Mouse (Mus musculus): ENCODE data around the gene Crybg3. TPM values are rescaled to one million over a fixed set of nuclear protein-coding genes. Genes with fewer than 3 reads are reported as not detected.

The Crybg3 gene
- total and polyA plus RNA-seq, 3 experiments = 2.7 to 5.0 (median 2.8) TPM

GRCm38 (mm10) chr16:59598997-59599396 lies 1.8 kb downstream of the Crybg3 start:
- Histone ChIP-seq H3K4me1 (ENCODE audit: control insufficient read depth in 1 of 2, insufficient read depth in 2 of 2) (peaks cover 1 to 6% of the 10 kb centered on the region in 2 experiments), H3K9me3 (replicated peaks; ENCODE audit: low read length) (peaks cover 9% of the 10 kb centered on the region), H3K4me2 (ENCODE audit: insufficient read depth, low read depth, poor library complexity, severe bottlenecking) (no peak overlapping the region), H3K27ac (ENCODE audit: insufficient read depth, low read depth) (no peak overlapping the region), H3K27me3 (replicated peaks) (no peaks in the 10 kb centered on the region), H3K9ac (ENCODE audit: insufficient read depth, low read depth) (no peak overlapping the region), H3K36me3 (replicated peaks in 1 of 2; ENCODE audit: control insufficient read depth in 1 of 2, insufficient read depth in 1 of 2, low read length in 1 of 2) (no peaks in the 10 kb centered on the region), H3K79me2 (replicated peaks; ENCODE audit: control insufficient read depth, extremely low read depth, insufficient read depth, poor library complexity, severe bottlenecking) (no peaks in the 10 kb centered on the region), H3K4me3 (replicated peaks in 1 of 3; ENCODE audit: low read depth in 2 of 3, low read length in 2 of 3, poor library complexity in 1 of 3) (no peak overlapping the region)
- DNase-seq (ENCODE audit: extremely low read depth) = no peak
- dilution Hi-C loops (cut with MboI; ENCODE audit: extremely low pct_ligation_motif_present, extremely low pct_unique_long_range_greater_than_20kb, low sequenced_read_pairs) (no loop called here), in situ Hi-C loops (cut with MboI; ENCODE audit: low pct_ligation_motif_present, low pct_unique_long_range_greater_than_20kb, low sequenced_read_pairs) (no loop called here)
- TF ChIP-seq UBTF (IDR thresholded peaks at IDR 0.05; ENCODE audit: low read depth, low read length) (no peak), TCF12 (IDR thresholded peaks at IDR 0.05; ENCODE audit: low read depth, low read length) (no peak), NRF1 (IDR thresholded peaks at IDR 0.05; ENCODE audit: low read depth, low read length) (no peak), USF2 (conservative IDR thresholded peaks at IDR 0.05; ENCODE audit: low read depth, low read length) (no peak), EP300 (IDR thresholded peaks at IDR 0.05; ENCODE audit: low read length) (no peak), USF1 (IDR thresholded peaks at IDR 0.05; ENCODE audit: low read depth, low read length) (no peak), SIN3A (IDR thresholded peaks at IDR 0.05; ENCODE audit: low read length) (no peak), MYC (IDR thresholded peaks at IDR 0.05; ENCODE audit: low read depth, low read length) (no peak), GABPA (IDR thresholded peaks at IDR 0.05; ENCODE audit: insufficient replicate concordance, low read depth, low read length) (no peak)

DNA sequence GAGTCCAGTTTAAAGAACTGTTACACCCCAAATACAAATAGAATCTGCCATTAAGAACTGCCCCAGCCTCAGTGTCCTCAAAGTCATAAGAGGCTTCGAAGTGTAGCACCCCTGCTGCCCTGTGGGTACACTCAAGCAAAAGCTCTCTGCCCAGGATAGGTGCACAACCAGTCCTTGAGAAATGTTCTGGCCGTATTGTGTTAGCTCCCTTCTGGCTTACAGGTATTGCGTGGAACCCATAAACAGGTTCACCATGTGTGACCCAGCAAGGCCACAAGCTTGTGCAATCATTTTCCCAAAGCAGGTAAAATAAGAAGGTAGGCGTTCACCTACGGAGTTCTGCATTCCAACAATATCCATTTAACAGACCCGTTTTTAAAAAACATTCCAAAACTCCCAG lies 3.5 kb downstream of the Crybg3 start:
- Histone ChIP-seq H3K27ac (ENCODE audit: insufficient read depth, low read depth) (no peak overlapping the region), H3K27me3 (replicated peaks) (no peaks in the 10 kb centered on the region), H3K4me1 (ENCODE audit: control insufficient read depth in 1 of 2, insufficient read depth in 2 of 2) (peaks cover 0 to 4% of the 10 kb centered on the region in 2 experiments; a peak in 1 of 4 replicates), H3K9ac (ENCODE audit: insufficient read depth, low read depth) (no peak overlapping the region), H3K4me2 (ENCODE audit: insufficient read depth, low read depth, poor library complexity, severe bottlenecking) (no peak overlapping the region), H3K4me3 (replicated peaks in 1 of 3; ENCODE audit: low read depth in 2 of 3, low read length in 2 of 3, poor library complexity in 1 of 3) (no peak overlapping the region), H3K36me3 (replicated peaks in 1 of 2; ENCODE audit: control insufficient read depth in 1 of 2, insufficient read depth in 1 of 2, low read length in 1 of 2) (no peaks in the 10 kb centered on the region), H3K9me3 (replicated peaks; ENCODE audit: low read length) (peaks cover 13% of the 10 kb centered on the region), H3K79me2 (replicated peaks; ENCODE audit: control insufficient read depth, extremely low read depth, insufficient read depth, poor library complexity, severe bottlenecking) (no peaks in the 10 kb centered on the region)
- dilution Hi-C loops (cut with MboI; ENCODE audit: extremely low pct_ligation_motif_present, extremely low pct_unique_long_range_greater_than_20kb, low sequenced_read_pairs) = no loop called here
- in situ Hi-C loops (cut with MboI; ENCODE audit: low pct_ligation_motif_present, low pct_unique_long_range_greater_than_20kb, low sequenced_read_pairs) = no loop called here
- TF ChIP-seq MAX (IDR thresholded peaks at IDR 0.05; ENCODE audit: low read length) (no peak), ZKSCAN1 (IDR thresholded peaks at IDR 0.05; ENCODE audit: borderline replicate concordance, low read depth, low read length) (no peak), MEF2A (IDR thresholded peaks at IDR 0.05; ENCODE audit: borderline replicate concordance, low read depth, low read length) (no peak), POLR2AphosphoS2 (IDR thresholded peaks at IDR 0.05; ENCODE audit: low read depth, low read length) (no peak), RCOR1 (conservative IDR thresholded peaks at IDR 0.05; ENCODE audit: low read depth, low read length) (no peak), ZNF384 (IDR thresholded peaks at IDR 0.05; ENCODE audit: low read depth, low read length) (no peak), CTCF (conservative IDR thresholded peaks at IDR 0.05 in 1 of 2, IDR thresholded peaks at IDR 0.05 in 1 of 2; ENCODE audit: low read depth in 2 of 2, low read length in 2 of 2) (no peak), MXI1 (IDR thresholded peaks at IDR 0.05; ENCODE audit: low read depth, low read length) (no peak), PAX5 (IDR thresholded peaks at IDR 0.05; ENCODE audit: low read length) (no peak), JUND (conservative IDR thresholded peaks at IDR 0.05; ENCODE audit: low read depth, low read length) (no peak), POLR2A (IDR thresholded peaks at IDR 0.05; ENCODE audit: low read depth, low read length) (no peak), KAT2A (IDR thresholded peaks at IDR 0.05; ENCODE audit: insufficient replicate concordance, low read length) (no peak), EP300 (IDR thresholded peaks at IDR 0.05; ENCODE audit: low read length) (no peak), IRF4 (IDR thresholded peaks at IDR 0.05; ENCODE audit: low read depth, low read length) (no peak), CHD1 (IDR thresholded peaks at IDR 0.05; ENCODE audit: low read depth, low read length) (no peak), E2F4 (IDR thresholded peaks at IDR 0.05; ENCODE audit: insufficient replicate concordance, low read depth, low read length) (no peak), MAFK (IDR thresholded peaks at IDR 0.05; ENCODE audit: insufficient replicate concordance, low read length) (no peak), ELF1 (IDR thresholded peaks at IDR 0.05; ENCODE audit: low read depth, low read length) (no peak)
- no peak for DNase-seq (ENCODE audit: extremely low read depth)
